Mouse (Mus musculus): ENCODE measurements around the gene Prr12. TPM values are rescaled to one million over a fixed set of nuclear protein-coding genes. Genes with fewer than 3 reads are reported as not detected.

Prr12 gene
- polyA plus RNA-seq, 1 experiment from 2014 or later: 2.0 TPM

DNA sequence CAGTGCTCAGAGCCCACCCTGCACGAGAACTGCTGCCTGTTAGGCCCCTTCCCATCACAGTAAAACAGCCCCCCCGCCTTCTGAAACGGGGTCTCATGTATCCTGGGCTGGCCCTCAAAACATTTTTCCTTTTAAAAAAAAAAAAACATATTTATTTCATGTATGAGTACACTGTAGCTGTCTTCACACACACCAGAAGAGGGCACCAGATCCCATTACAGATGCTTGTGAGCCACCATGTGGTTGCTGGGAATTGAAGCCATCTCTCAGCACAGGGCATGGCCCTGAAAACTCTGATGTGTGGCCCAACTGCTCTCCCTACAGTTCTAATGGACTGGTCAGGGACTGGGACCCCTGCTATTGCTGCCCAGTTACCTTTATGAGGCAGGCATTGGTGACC is 74.4 kb downstream of the Prr12 start:
- Histone ChIP-seq H3K27me3 (ENCODE audit: control insufficient read depth, insufficient read depth, low read depth, low read length) (no peaks in the 10 kb centered on the region), H3K4me1 (ENCODE audit: control insufficient read depth, low read depth, low read length) (peaks cover 22% of the 10 kb centered on the region), H3K27ac (ENCODE audit: low read length) (no peak overlapping the region), H3K36me3 (ENCODE audit: control insufficient read depth, insufficient read depth) (peaks cover 33% of the 10 kb centered on the region), H3K4me3 (ENCODE audit: low read depth, low read length) (no peak overlapping the region), H3K9me3 (replicated peaks; ENCODE audit: control insufficient read depth, low read length) (no peaks in the 10 kb centered on the region), H3K4me2 (ENCODE audit: low read depth, low read length) (no peak overlapping the region), H3K9ac (ENCODE audit: low read depth, low read length) (no peak overlapping the region)
- WGBS (ENCODE audit: insufficient replicate concordance): 76% methylated on average over 3 of the region's 3 CpGs
- ATAC-seq (ENCODE audit: low read depth): no peak

Small RNAs within 50 kb of the gene (microRNA-seq; reads per million reads assigned to microRNA genes)
- 0.74 reads per million for gene Mir7054

Other genes starting within 250 kb of the Prr12 start
- 43.4 and 44.7 TPM in 2 replicates for gene Nup62, start 236.8 kb downstream of the Prr12 start, polyA plus RNA-seq (2015; fragmentation: Nextera tagmentation; extraction: Ambion mirVana)
- 0.34 and 0.76 TPM in 2 replicates for gene Il4i1, start 236.5 kb downstream of the Prr12 start, polyA plus RNA-seq (2015; fragmentation: Nextera tagmentation; extraction: Ambion mirVana)
- gene Atf5, start 236.2 kb downstream of the Prr12 start, polyA plus RNA-seq (2015; fragmentation: Nextera tagmentation; extraction: Ambion mirVana): 7.3 and 9.7 TPM in 2 replicates
- gene Akt1s1, start 203.9 kb downstream of the Prr12 start, polyA plus RNA-seq (2015; fragmentation: Nextera tagmentation; extraction: Ambion mirVana): 25.6 and 29.1 TPM in 2 replicates
- 32.7 and 33.7 TPM in 2 replicates for gene Tbc1d17, start 203.8 kb downstream of the Prr12 start, polyA plus RNA-seq (2015; fragmentation: Nextera tagmentation; extraction: Ambion mirVana)
- gene Pnkp, start 195.7 kb downstream of the Prr12 start, polyA plus RNA-seq (2015; fragmentation: Nextera tagmentation; extraction: Ambion mirVana): 23.4 and 24.3 TPM in 2 replicates
- gene Ptov1, start 183.1 kb downstream of the Prr12 start, polyA plus RNA-seq (2015; fragmentation: Nextera tagmentation; extraction: Ambion mirVana): 34.8 and 43.4 TPM in 2 replicates
- gene Med25, start 160.2 kb downstream of the Prr12 start, polyA plus RNA-seq (2015; fragmentation: Nextera tagmentation; extraction: Ambion mirVana): 44.7 and 53.0 TPM in 2 replicates
- gene Fuz, start 156.8 kb downstream of the Prr12 start, polyA plus RNA-seq (2015; fragmentation: Nextera tagmentation; extraction: Ambion mirVana): 5.9 and 6.6 TPM in 2 replicates
- 63.3 and 63.7 TPM in 2 replicates for gene Ap2a1, start 123.4 kb downstream of the Prr12 start, polyA plus RNA-seq (2015; fragmentation: Nextera tagmentation; extraction: Ambion mirVana)
- gene Tsks, start 109.7 kb downstream of the Prr12 start, polyA plus RNA-seq (2015; fragmentation: Nextera tagmentation; extraction: Ambion mirVana): 0.12 TPM in 1 of 2 replicates, not detected in the other
- 1.8 and 2.1 TPM in 2 replicates for gene Cpt1c, start 78.0 kb downstream of the Prr12 start, polyA plus RNA-seq (2015; fragmentation: Nextera tagmentation; extraction: Ambion mirVana)
- 95.6 and 98.6 TPM in 2 replicates for gene Prmt1, start 66.3 kb downstream of the Prr12 start, polyA plus RNA-seq (2015; fragmentation: Nextera tagmentation; extraction: Ambion mirVana)
- 39.8 and 43.2 TPM in 2 replicates for gene Irf3, start 55.2 kb downstream of the Prr12 start, polyA plus RNA-seq (2015; fragmentation: Nextera tagmentation; extraction: Ambion mirVana)
- gene Bcl2l12, start 54.2 kb downstream of the Prr12 start, polyA plus RNA-seq (2015; fragmentation: Nextera tagmentation; extraction: Ambion mirVana): 11.0 and 12.2 TPM in 2 replicates
- 9.8 and 9.9 TPM in 2 replicates for gene Scaf1, start 36.5 kb downstream of the Prr12 start, polyA plus RNA-seq (2015; fragmentation: Nextera tagmentation; extraction: Ambion mirVana)
- 20.9 and 23.2 TPM in 2 replicates for gene Rras, start 34.9 kb downstream of the Prr12 start, polyA plus RNA-seq (2015; fragmentation: Nextera tagmentation; extraction: Ambion mirVana)
- 23.4 and 23.8 TPM in 2 replicates for gene Nosip, start 9.5 kb upstream of the Prr12 start, polyA plus RNA-seq (2015; fragmentation: Nextera tagmentation; extraction: Ambion mirVana)
- gene Prrg2, start 9.8 kb upstream of the Prr12 start, polyA plus RNA-seq (2015; fragmentation: Nextera tagmentation; extraction: Ambion mirVana): 9.7 and 10.5 TPM in 2 replicates
- 20.1 and 22.7 TPM in 2 replicates for gene Rcn3, start 39.3 kb upstream of the Prr12 start, polyA plus RNA-seq (2015; fragmentation: Nextera tagmentation; extraction: Ambion mirVana)
- gene Fcgrt, start 51.0 kb upstream of the Prr12 start, polyA plus RNA-seq (2015; fragmentation: Nextera tagmentation; extraction: Ambion mirVana): 50.6 and 56.1 TPM in 2 replicates
- 646 and 744 TPM in 2 replicates for gene Rps11, start 71.6 kb upstream of the Prr12 start, polyA plus RNA-seq (2015; fragmentation: Nextera tagmentation; extraction: Ambion mirVana)
- gene Rpl13a, start 75.9 kb upstream of the Prr12 start, polyA plus RNA-seq (2015; fragmentation: Nextera tagmentation; extraction: Ambion mirVana): 558 and 645 TPM in 2 replicates
- 0.12 TPM in 1 of 2 replicates, not detected in the other for gene Gm45713, start 83.3 kb upstream of the Prr12 start, polyA plus RNA-seq (2015; fragmentation: Nextera tagmentation; extraction: Ambion mirVana)
- 3.0 and 3.1 TPM in 2 replicates for gene Flt3l, start 83.6 kb upstream of the Prr12 start, polyA plus RNA-seq (2015; fragmentation: Nextera tagmentation; extraction: Ambion mirVana)
- 42.3 and 42.8 TPM in 2 replicates for gene Pih1d1, start 101.4 kb upstream of the Prr12 start, polyA plus RNA-seq (2015; fragmentation: Nextera tagmentation; extraction: Ambion mirVana)
- 30.0 and 30.3 TPM in 2 replicates for gene Aldh16a1, start 101.7 kb upstream of the Prr12 start, polyA plus RNA-seq (2015; fragmentation: Nextera tagmentation; extraction: Ambion mirVana)
- gene Slc17a7, start 111.1 kb upstream of the Prr12 start, polyA plus RNA-seq (2015; fragmentation: Nextera tagmentation; extraction: Ambion mirVana): not detected in 2 replicates
- not detected in 2 replicates for gene Gfy, start 126.7 kb upstream of the Prr12 start, polyA plus RNA-seq (2015; fragmentation: Nextera tagmentation; extraction: Ambion mirVana)
- gene Pth2, start 128.1 kb upstream of the Prr12 start, polyA plus RNA-seq (2015; fragmentation: Nextera tagmentation; extraction: Ambion mirVana): not detected in 2 replicates
- 0.05 TPM in 1 of 2 replicates, not detected in the other for gene Ccdc155, start 152.0 kb upstream of the Prr12 start, polyA plus RNA-seq (2015; fragmentation: Nextera tagmentation; extraction: Ambion mirVana)
- gene Dkkl1, start 159.3 kb upstream of the Prr12 start, polyA plus RNA-seq (2015; fragmentation: Nextera tagmentation; extraction: Ambion mirVana): 1.5 and 2.2 TPM in 2 replicates
- gene Tead2, start 162.9 kb upstream of the Prr12 start, polyA plus RNA-seq (2015; fragmentation: Nextera tagmentation; extraction: Ambion mirVana): 5.0 and 6.5 TPM in 2 replicates
- gene Cd37, start 186.2 kb upstream of the Prr12 start, polyA plus RNA-seq (2015; fragmentation: Nextera tagmentation; extraction: Ambion mirVana): 16.4 and 19.3 TPM in 2 replicates
- gene Slc6a16, start 188.2 kb upstream of the Prr12 start, polyA plus RNA-seq (2015; fragmentation: Nextera tagmentation; extraction: Ambion mirVana): not detected in 2 replicates
- not detected in 2 replicates for gene Slc6a21, start 224.6 kb upstream of the Prr12 start, polyA plus RNA-seq (2015; fragmentation: Nextera tagmentation; extraction: Ambion mirVana)

All from liver, embryonic 16.5 days (tissue).